Mouse (Mus musculus): Measurements from ENCODE around the gene Uox. TPM values are rescaled to one million over a fixed set of nuclear protein-coding genes. Genes with fewer than 3 reads are reported as not detected.

Uox gene
- 0.64 and 1.8 TPM in 2 replicates for polyA plus RNA-seq (2015; fragmentation: Nextera tagmentation; extraction: Ambion mirVana)

GRCm38 (mm10) chr3:146570148-146570782 lies at the start of gene Uox:
TSS of gene Uox (plus strand) at chr3:146570426.
- Histone ChIP-seq H3K27ac (ENCODE audit: low read length) (no peak within 1 kb of the TSS), H3K4me3 (ENCODE audit: low read length) (no peak within 1 kb of the TSS), H3K27me3 (replicated peaks; ENCODE audit: control insufficient read depth, insufficient read depth, low read length) (no peaks in the 10 kb centered on the region), H3K4me1 (ENCODE audit: control insufficient read depth, insufficient read depth, low read length) (no peaks in the 10 kb centered on the region), H3K9me3 (ENCODE audit: control insufficient read depth, low read length) (no peaks in the 10 kb centered on the region), H3K36me3 (ENCODE audit: control insufficient read depth, insufficient read depth, low read length) (no peaks in the 10 kb centered on the region), H3K4me2 (ENCODE audit: low read depth, low read length) (no peak within 1 kb of the TSS), H3K9ac (ENCODE audit: low read depth, low read length) (no peak within 1 kb of the TSS)
- peak; percentile 38; the same call in 1 of the 2 replicates for ATAC-seq
- 66% methylated on average over 10 of the region's 10 CpGs for WGBS

GRCm38 (mm10) chr3:146520798-146521651 lies 49.2 kb upstream of the Uox start, which contains the start of gene Rpf1:
TSS of gene Rpf1 (minus strand) at chr3:146521429.
- peak within 1 kb of the TSS; percentile 93 for H3K9ac ChIP-seq (ENCODE audit: low read depth, low read length)
- H3K36me3 ChIP-seq (ENCODE audit: control insufficient read depth, insufficient read depth, low read length): peaks cover 8% of the 10 kb centered on the region
- H3K4me1 ChIP-seq (ENCODE audit: control insufficient read depth, insufficient read depth, low read length): peaks cover 2% of the 10 kb centered on the region; the same call in 1 of the 2 replicates
- under 1% methylated on average over 61 of the region's 82 CpGs for WGBS
- no peaks in the 10 kb centered on the region for H3K9me3 ChIP-seq (ENCODE audit: control insufficient read depth, low read length)
- peak within 1 kb of the TSS; percentile 99 for H3K27ac ChIP-seq (ENCODE audit: low read length)
- peak within 1 kb of the TSS; percentile 76 for H3K4me2 ChIP-seq (ENCODE audit: low read depth, low read length)
- ATAC-seq: peak; percentile 98
- no peaks in the 10 kb centered on the region for H3K27me3 ChIP-seq (replicated peaks; ENCODE audit: control insufficient read depth, insufficient read depth, low read length)
- H3K4me3 ChIP-seq (ENCODE audit: low read length): peak within 1 kb of the TSS; percentile 86

GRCm38 (mm10) chr3:146521652-146522020 lies 48.6 kb upstream of the Uox start:
- peak overlapping the region; percentile 56 for H3K4me2 ChIP-seq (ENCODE audit: low read depth, low read length)
- peak overlapping the region; percentile 86 for H3K4me3 ChIP-seq (ENCODE audit: low read length)
- WGBS: 9% methylated on average over 8 of the region's 8 CpGs
- H3K36me3 ChIP-seq (ENCODE audit: control insufficient read depth, insufficient read depth, low read length): peaks cover 8% of the 10 kb centered on the region
- peak overlapping the region; percentile 99 for H3K27ac ChIP-seq (ENCODE audit: low read length)
- ATAC-seq: peak; percentile 12; the same call in 1 of the 2 replicates
- no peaks in the 10 kb centered on the region for H3K27me3 ChIP-seq (replicated peaks; ENCODE audit: control insufficient read depth, insufficient read depth, low read length)
- H3K9ac ChIP-seq (ENCODE audit: low read depth, low read length): peak overlapping the region; percentile 93
- no peaks in the 10 kb centered on the region for H3K9me3 ChIP-seq (ENCODE audit: control insufficient read depth, low read length)
- H3K4me1 ChIP-seq (ENCODE audit: control insufficient read depth, insufficient read depth, low read length): peaks cover 2% of the 10 kb centered on the region; the same call in 1 of the 2 replicates

- ATAC-seq: no peak
- 46% methylated on average over 2 of the region's 2 CpGs for WGBS
- Histone ChIP-seq H3K36me3 (ENCODE audit: control insufficient read depth, insufficient read depth, low read length) (no peaks in the 10 kb centered on the region), H3K4me1 (ENCODE audit: control insufficient read depth, insufficient read depth, low read length) (no peaks in the 10 kb centered on the region), H3K9ac (ENCODE audit: low read depth, low read length) (no peak overlapping the region), H3K27ac (ENCODE audit: low read length) (no peak overlapping the region), H3K4me2 (ENCODE audit: low read depth, low read length) (no peak overlapping the region), H3K9me3 (ENCODE audit: control insufficient read depth, low read length) (no peaks in the 10 kb centered on the region), H3K27me3 (replicated peaks; ENCODE audit: control insufficient read depth, insufficient read depth, low read length) (no peaks in the 10 kb centered on the region), H3K4me3 (ENCODE audit: low read length) (no peak overlapping the region)
These were observed 41.9 kb upstream of the Uox start for GRCm38 (mm10) chr3:146528335-146528734.

GRCm38 (mm10) chr3:146534986-146535385 lies 35.2 kb upstream of the Uox start:
- Histone ChIP-seq H3K4me2 (ENCODE audit: low read depth, low read length) (no peak overlapping the region), H3K27me3 (replicated peaks; ENCODE audit: control insufficient read depth, insufficient read depth, low read length) (no peaks in the 10 kb centered on the region), H3K36me3 (ENCODE audit: control insufficient read depth, insufficient read depth, low read length) (no peaks in the 10 kb centered on the region), H3K4me1 (ENCODE audit: control insufficient read depth, insufficient read depth, low read length) (no peaks in the 10 kb centered on the region), H3K27ac (ENCODE audit: low read length) (no peak overlapping the region), H3K4me3 (ENCODE audit: low read length) (no peak overlapping the region), H3K9me3 (ENCODE audit: control insufficient read depth, low read length) (no peaks in the 10 kb centered on the region), H3K9ac (ENCODE audit: low read depth, low read length) (no peak overlapping the region)
- WGBS: 64% methylated on average over 6 of the region's 6 CpGs
- ATAC-seq: no peak

- WGBS: 64% methylated on average over 4 of the region's 4 CpGs
- no peaks in the 10 kb centered on the region for H3K4me1 ChIP-seq (ENCODE audit: control insufficient read depth, insufficient read depth, low read length)
- no peak overlapping the region for H3K27ac ChIP-seq (ENCODE audit: low read length)
- no peak overlapping the region for H3K9ac ChIP-seq (ENCODE audit: low read depth, low read length)
- no peak overlapping the region for H3K4me2 ChIP-seq (ENCODE audit: low read depth, low read length)
- no peaks in the 10 kb centered on the region for H3K36me3 ChIP-seq (ENCODE audit: control insufficient read depth, insufficient read depth, low read length)
- ATAC-seq: no peak
- no peaks in the 10 kb centered on the region for H3K27me3 ChIP-seq (replicated peaks; ENCODE audit: control insufficient read depth, insufficient read depth, low read length)
- no peaks in the 10 kb centered on the region for H3K9me3 ChIP-seq (ENCODE audit: control insufficient read depth, low read length)
- H3K4me3 ChIP-seq (ENCODE audit: low read length): no peak overlapping the region
These were observed 29.5 kb upstream of the Uox start for GRCm38 (mm10) chr3:146540521-146541273.

GRCm38 (mm10) chr3:146543632-146544031 lies 26.6 kb upstream of the Uox start:
- Histone ChIP-seq H3K4me2 (ENCODE audit: low read depth, low read length) (no peak overlapping the region), H3K36me3 (ENCODE audit: control insufficient read depth, insufficient read depth, low read length) (no peaks in the 10 kb centered on the region), H3K27me3 (replicated peaks; ENCODE audit: control insufficient read depth, insufficient read depth, low read length) (no peaks in the 10 kb centered on the region), H3K4me1 (ENCODE audit: control insufficient read depth, insufficient read depth, low read length) (no peaks in the 10 kb centered on the region), H3K9me3 (ENCODE audit: control insufficient read depth, low read length) (no peaks in the 10 kb centered on the region), H3K4me3 (ENCODE audit: low read length) (no peak overlapping the region), H3K27ac (ENCODE audit: low read length) (no peak overlapping the region), H3K9ac (ENCODE audit: low read depth, low read length) (no peak overlapping the region)
- ATAC-seq: no peak
- 30% methylated on average over 1 of the region's 1 CpGs for WGBS

GRCm38 (mm10) chr3:146554816-146555215 lies 15.4 kb upstream of the Uox start:
- Histone ChIP-seq H3K36me3 (ENCODE audit: control insufficient read depth, insufficient read depth, low read length) (no peaks in the 10 kb centered on the region), H3K4me1 (ENCODE audit: control insufficient read depth, insufficient read depth, low read length) (no peaks in the 10 kb centered on the region), H3K27me3 (replicated peaks; ENCODE audit: control insufficient read depth, insufficient read depth, low read length) (no peaks in the 10 kb centered on the region), H3K9ac (ENCODE audit: low read depth, low read length) (no peak overlapping the region), H3K27ac (ENCODE audit: low read length) (no peak overlapping the region), H3K4me2 (ENCODE audit: low read depth, low read length) (no peak overlapping the region), H3K4me3 (ENCODE audit: low read length) (no peak overlapping the region), H3K9me3 (ENCODE audit: control insufficient read depth, low read length) (no peaks in the 10 kb centered on the region)
- 86% methylated on average over 7 of the region's 7 CpGs for WGBS
- no peak for ATAC-seq

- no peak overlapping the region for H3K4me2 ChIP-seq (ENCODE audit: low read depth, low read length)
- 64% methylated on average over 1 of the region's 1 CpGs for WGBS
- H3K4me1 ChIP-seq (ENCODE audit: control insufficient read depth, insufficient read depth, low read length): no peaks in the 10 kb centered on the region
- no peaks in the 10 kb centered on the region for H3K9me3 ChIP-seq (ENCODE audit: control insufficient read depth, low read length)
- H3K9ac ChIP-seq (ENCODE audit: low read depth, low read length): no peak overlapping the region
- H3K27me3 ChIP-seq (replicated peaks; ENCODE audit: control insufficient read depth, insufficient read depth, low read length): no peaks in the 10 kb centered on the region
- H3K36me3 ChIP-seq (ENCODE audit: control insufficient read depth, insufficient read depth, low read length): no peaks in the 10 kb centered on the region
- no peak overlapping the region for H3K27ac ChIP-seq (ENCODE audit: low read length)
- H3K4me3 ChIP-seq (ENCODE audit: low read length): no peak overlapping the region
- ATAC-seq: no peak
These were observed 13.7 kb upstream of the Uox start for GRCm38 (mm10) chr3:146556567-146556966.
